Mouse (Mus musculus) cerebellum, adult (tissue): Measurements from ENCODE around the gene Kirrel3.
A peak's percentile ranks its signal among the peaks of the same experiment; 100 is the strongest.

Source experiments
- ATAC-seq: cut with Nextera tagmentation; 2 replicates; pipeline ENCODE4 v1.9.2; 2017; ENCODE audit warnings: mild to moderate bottlenecking, moderate library complexity, mixed read lengths; ENCODE audit not compliant: insufficient number of reproducible peaks, low FRiP score, low TSS enrichment

Gene Kirrel3

DNA sequence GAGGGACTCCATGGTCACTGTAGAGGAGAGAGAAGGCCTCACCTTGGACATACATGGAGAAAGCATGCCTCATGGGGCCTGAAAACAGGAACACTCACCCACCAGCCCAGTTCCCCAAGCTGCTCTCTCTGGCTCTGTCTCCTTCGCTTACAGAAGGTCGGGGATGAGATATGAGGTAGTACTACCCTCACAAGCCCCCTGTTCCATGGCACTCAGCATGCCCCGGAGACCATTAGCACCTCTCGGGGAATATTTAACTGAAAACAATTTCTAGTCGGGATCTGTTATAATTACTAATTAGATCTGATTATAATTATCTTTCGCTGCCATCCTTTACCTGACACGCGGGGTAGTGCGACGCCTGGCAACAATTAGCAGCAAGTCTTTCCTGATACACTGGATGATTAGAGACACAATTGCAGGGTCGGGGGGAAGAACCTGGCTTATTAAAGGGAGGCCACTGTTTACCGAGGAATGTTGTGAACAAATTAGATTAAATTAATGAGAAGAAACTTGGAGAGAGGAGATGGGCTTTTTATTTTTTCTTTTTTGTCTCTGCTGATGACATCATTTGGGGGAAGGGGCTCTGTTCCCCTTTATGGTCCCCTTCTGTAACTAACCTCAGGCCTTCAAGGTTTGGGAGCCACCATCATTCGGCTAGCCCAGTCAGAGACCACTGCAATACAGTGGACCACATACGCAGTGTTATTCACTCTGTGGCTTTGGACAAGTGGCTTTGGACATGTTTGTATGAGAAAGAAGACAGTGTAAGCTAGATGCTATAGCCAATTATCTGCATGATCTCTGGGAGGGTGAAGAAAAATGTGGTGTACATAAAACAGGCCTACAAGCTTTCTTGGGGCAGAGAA, 478.7 kb downstream of the Kirrel3 start:
- ATAC-seq, result no peak

GRCm38 (mm10) chr9:34965041-34965415, 479.3 kb downstream of the Kirrel3 start:
- ATAC-seq, result no peak

DNA sequence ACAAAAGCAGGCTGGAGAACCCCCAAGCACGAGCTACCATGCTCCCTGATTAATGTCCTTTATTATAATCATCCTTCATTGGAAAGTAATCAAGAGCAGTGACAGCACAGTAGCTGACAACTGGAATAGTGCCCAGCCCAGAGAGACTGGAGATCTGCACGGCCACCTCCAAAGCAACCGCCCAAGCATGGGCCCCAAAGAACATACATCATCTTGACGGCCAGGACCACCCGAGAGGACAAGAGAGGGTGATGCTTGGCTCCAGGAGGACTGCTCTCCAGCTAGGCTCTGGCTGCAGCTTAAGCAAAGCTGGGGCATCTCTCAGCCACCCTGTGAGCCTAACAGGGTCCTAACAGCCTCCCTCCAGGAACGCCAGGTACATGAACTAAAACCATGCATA, 482.1 kb downstream of the Kirrel3 start:
- ATAC-seq, result no peak

DNA sequence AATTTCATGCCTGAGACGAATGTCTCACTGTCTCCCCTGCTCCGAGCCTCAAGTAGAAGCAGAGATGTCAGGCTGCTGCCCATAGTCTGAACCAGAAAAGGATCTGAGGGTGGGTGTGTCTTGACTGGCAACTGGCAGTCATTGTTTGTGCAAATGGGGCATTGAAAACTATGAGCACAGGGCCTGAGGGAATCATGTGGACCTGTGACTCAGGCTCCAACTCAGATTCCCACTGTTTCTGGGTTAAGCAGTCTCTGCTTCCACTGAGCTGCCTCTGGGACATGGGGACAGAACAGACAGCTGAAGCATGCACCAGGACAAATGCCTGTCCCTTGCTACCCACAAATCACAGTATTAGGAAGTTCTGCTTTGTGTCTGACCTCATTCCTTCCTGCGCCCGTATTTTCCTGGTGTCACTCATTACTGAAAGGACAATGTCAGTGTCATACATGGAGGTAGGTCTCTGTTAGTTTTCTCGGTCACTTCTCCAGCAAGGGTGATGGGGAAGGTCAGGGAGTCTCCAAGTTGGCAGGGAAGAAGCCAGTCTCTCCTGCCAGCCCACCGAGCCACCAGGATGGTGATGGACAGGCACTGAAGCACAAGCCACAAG, 484.3 kb downstream of the Kirrel3 start:
- ATAC-seq, result no peak

DNA sequence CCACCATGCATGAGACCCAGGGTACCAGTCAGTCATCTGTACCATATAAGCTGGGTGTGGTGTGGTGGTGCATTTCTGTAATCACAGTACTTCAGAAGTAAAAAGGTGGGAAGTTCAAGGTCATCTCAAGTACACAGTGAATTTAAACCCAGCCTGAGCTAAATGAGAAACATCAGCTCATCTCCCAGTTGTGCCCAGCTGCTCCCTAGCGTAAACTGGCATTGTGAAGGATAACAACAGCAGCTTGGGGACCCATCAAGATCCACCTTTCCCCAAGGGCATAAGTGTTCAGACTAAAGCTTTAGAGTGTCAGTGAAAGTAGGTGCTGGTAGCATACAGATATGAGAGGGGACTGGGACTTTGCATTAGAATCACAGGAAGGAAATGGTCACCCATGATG, 488.6 kb downstream of the Kirrel3 start:
- no peak for ATAC-seq

- peak; percentile 70; the same call in 1 of the 2 replicates for ATAC-seq
Measured at GRCm38 (mm10) chr9:34975245-34975644, 489.6 kb downstream of the Kirrel3 start.

- no peak for ATAC-seq
Measured at GRCm38 (mm10) chr9:34976596-34977462, 491.1 kb downstream of the Kirrel3 start.

DNA sequence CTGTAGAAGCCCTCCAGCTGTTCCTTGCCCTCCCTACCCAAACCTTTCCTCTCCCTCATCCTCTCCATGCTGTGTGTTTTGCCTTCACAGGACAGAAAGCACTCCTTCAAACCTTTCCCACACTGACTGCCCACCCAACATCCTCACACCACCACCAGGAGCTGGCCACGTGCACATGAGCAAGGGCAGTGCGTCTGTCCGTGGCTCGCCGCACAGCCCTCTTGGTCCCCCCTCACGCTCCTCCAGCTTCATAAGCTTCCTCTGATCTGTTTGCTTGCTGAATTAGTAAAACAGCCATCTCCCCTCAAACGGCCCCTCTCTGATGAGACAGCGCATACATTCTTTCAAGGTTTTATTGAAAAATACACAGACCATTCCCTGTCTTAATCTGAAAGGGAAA, 492.0 kb downstream of the Kirrel3 start:
- ATAC-seq, result no peak

DNA sequence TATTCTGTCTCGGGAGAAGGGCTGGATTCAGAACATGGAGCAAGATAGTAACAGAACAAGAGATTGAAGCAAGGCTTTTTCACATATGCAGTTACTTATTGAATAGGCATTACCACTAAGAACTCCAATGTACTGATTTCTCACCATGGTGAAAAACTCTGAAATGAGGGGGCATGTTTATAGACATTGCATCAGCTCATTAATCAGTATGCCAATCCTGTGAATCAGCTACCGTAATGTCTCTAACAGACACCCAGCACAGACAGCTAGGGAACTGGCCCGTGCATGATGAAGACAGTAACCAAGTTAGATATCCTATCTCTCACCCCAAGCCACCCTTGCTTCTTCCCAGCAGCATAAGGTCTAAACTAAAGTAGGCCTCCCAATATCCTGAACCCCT, 492.5 kb downstream of the Kirrel3 start:
- no peak for ATAC-seq

GRCm38 (mm10) chr9:34980516-34981265, 495.0 kb downstream of the Kirrel3 start:
- no peak for ATAC-seq

- 0 out of 2 replicates have a peak, but pooled peaks have one; percentile 39 for ATAC-seq
Measured at GRCm38 (mm10) chr9:34983513-34984462, 498.1 kb downstream of the Kirrel3 start.

DNA sequence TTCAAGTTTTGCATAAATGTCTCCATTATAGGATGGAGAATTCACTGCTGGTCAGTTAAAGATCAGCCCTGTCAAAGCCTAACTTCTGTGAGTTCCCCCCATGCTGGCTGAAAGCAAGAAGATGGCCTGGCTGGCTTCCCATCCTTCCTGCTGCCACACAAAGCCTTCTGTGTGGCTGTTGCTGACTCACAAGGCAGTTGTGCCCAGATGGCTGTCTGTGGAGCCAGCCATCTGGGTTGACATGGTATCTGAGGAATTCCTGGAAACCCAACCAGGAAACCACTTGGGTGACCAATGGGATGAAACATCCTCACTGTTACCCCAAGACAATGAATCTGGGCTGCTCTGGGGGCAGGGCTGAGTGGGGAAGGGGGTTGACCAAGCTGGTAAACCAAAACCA, 500.5 kb downstream of the Kirrel3 start:
- ATAC-seq, result no peak

DNA sequence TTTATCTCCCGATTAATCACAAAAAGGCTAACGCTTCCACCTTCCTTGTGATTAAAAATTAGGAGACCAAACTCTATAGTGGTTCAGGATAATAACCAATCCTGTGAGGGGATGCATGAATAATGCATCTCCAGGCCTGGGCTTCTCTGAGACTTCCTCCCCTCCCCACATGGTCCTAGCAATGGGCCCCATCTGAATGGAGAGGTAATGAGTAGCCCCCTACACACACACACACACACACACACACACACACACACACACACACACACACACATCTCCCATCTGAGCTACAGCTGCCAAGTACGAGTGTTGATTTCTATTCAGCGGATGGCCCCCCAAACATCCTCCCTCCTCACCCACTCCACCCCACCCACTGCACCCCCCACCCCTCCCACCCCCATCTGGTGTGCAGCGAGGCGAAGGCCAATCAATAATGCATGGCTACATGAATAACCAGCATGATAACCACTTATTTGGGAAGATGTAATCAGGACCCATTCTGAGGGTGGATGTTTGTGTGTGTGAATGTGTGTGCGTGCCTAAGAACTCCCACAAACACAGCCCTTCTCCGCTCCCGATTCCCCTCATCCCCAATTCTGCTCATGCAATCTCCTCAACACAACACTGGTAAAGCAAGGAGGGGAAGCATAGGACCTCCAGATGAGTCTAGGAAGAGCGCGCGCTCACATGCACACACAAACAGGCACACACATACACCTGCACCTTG, 501.9 kb downstream of the Kirrel3 start:
- ATAC-seq, result no peak

GRCm38 (mm10) chr9:34988683-34989082, 503.0 kb downstream of the Kirrel3 start:
- ATAC-seq, result no peak

- ATAC-seq, result no peak
Measured at GRCm38 (mm10) chr9:34992201-34992600, 506.5 kb downstream of the Kirrel3 start.

GRCm38 (mm10) chr9:34993467-34994211, 507.9 kb downstream of the Kirrel3 start:
- ATAC-seq, result peak; percentile 85

GRCm38 (mm10) chr9:34995078-34995477, 509.4 kb downstream of the Kirrel3 start:
- ATAC-seq, result no peak
